Mouse (Mus musculus): ENCODE data around the gene Slc16a6. TPM values are rescaled to one million over a fixed set of nuclear protein-coding genes. Genes with fewer than 3 reads are reported as not detected.
"Not testable (repeated sequence)": the region's sequence is repeated elsewhere in the genome, so short reads cannot be mapped to it uniquely, and the experiment has no call there.

The Slc16a6 gene
- total RNA-seq (2021): under 1 TPM; 0.63 to 0.90 TPM
- long read RNA-seq, experiment 1, full-length matches to known transcripts: 1 of 2 reads
- long read RNA-seq, experiment 1, partial matches to known transcripts: 0 of 2 reads
- long read RNA-seq, experiment 1, other reads (novel, unspliced or antisense): 1 of 2 reads
- long read RNA-seq, experiment 2, partial matches to known transcripts: 0 of 3 reads
- long read RNA-seq, experiment 2, other reads (novel, unspliced or antisense): 2 of 3 reads

- peak; percentile 64 to 65 for DNase-seq (ENCODE audit: low spot score in 2 of 2)
These were observed at the start of gene Slc16a6, which contains the start of gene Arsg for GRCm38 (mm10) chr11:109473171-109474085. Slc16a6 (minus strand) TSS chr11:109473598. Arsg (plus strand) TSS chr11:109473374.

DNA sequence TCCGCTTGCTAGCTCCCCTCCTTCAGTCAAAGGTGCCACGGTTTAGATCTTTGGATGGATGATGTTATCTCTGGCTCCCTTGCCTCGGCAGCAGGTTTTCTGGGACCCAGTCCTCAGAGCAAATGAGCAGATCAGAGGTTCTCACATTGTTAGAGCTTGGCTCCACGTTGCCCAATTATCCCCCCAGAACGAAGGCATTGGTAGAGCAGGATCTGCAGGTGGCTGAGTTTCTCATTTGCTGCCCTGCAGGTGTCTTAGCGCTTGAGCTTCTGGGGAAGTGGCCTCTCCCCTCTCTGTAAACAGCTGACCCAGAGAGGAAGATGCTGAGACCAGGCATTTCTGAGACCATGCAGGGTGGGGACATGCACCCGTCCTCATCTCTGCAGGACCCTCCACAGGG, 47.6 kb upstream of the Slc16a6 start:
- no peak for DNase-seq (ENCODE audit: low spot score in 2 of 2)

- DNase-seq (ENCODE audit: low spot score in 2 of 2): no peak
These were observed 44.4 kb upstream of the Slc16a6 start for GRCm38 (mm10) chr11:109517816-109518215.

GRCm38 (mm10) chr11:109517330-109517729, 43.9 kb upstream of the Slc16a6 start:
- DNase-seq (ENCODE audit: low spot score in 2 of 2): no peak

- DNase-seq (ENCODE audit: low spot score in 2 of 2): no peak
These were observed 40.7 kb upstream of the Slc16a6 start for GRCm38 (mm10) chr11:109514064-109514612.

GRCm38 (mm10) chr11:109512995-109513675, 39.7 kb upstream of the Slc16a6 start:
- no peak for DNase-seq (ENCODE audit: low spot score in 2 of 2)

DNA sequence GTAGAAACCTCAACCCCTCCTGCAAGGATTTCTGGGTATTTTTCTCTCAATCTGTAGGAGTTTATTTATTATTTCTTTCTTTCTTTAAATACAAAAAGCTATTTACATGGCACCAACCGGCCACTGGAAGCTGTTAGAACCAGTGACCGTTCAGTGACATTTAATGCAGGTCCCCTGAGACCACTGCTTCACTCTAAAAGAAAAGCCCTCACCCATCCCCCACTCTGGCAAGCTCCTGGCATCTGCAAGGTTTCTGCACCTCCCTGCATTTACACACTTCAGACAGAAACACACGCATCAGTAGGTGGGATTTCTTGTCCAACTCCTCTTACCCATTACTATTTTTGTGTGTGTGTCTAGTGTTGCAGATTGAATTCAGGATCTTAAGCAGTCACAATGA, 33.7 kb upstream of the Slc16a6 start:
- no peak for DNase-seq (ENCODE audit: low spot score in 2 of 2)

GRCm38 (mm10) chr11:109505823-109506222, 32.4 kb upstream of the Slc16a6 start:
- DNase-seq (ENCODE audit: low spot score in 2 of 2): no peak

- DNase-seq (ENCODE audit: low spot score in 2 of 2): peak; percentile 39 to 48
These were observed 31.6 kb upstream of the Slc16a6 start for GRCm38 (mm10) chr11:109504977-109505376.

- no peak for DNase-seq (ENCODE audit: low spot score in 2 of 2)
These were observed 26.8 kb upstream of the Slc16a6 start for GRCm38 (mm10) chr11:109500206-109500605.

- DNase-seq (ENCODE audit: low spot score in 2 of 2): no peak
These were observed 24.6 kb upstream of the Slc16a6 start for GRCm38 (mm10) chr11:109497990-109498389.

DNA sequence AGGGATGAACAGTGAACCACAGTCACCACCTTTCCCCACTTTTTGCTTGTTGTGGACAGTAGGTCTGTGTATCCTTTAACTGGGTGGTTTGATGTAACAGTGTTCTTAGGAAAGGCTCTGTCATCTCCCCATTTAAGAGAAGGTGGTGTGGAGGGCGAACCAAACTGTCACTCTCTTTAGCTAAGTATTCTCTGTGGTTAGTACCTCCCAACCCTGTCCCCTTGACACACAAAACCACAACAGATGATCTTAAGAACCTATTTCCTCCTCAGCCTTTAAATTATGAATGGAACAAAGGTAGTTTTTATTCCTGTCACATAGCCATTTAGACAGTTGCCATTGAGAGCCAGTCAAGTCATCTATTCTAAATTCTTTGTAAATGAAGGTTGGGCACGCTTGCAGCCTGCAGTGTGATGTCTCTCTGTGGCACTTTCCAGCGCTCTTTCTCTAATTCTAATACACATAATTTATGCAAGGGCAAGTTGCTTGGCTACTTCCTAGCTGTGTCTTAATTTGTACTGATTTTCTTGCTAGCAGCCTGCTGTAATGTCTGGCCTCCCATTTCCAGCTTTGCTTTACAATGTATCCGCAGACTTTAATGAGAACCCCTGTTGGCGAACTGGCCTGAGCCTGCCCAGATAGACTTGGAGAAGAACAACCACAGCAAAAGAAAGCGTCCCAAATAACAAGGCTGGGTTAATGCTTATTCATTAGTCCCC, 23.8 kb upstream of the Slc16a6 start:
- no peak for DNase-seq (ENCODE audit: low spot score in 2 of 2)

GRCm38 (mm10) chr11:109496475-109496993, 23.1 kb upstream of the Slc16a6 start:
- no peak for DNase-seq (ENCODE audit: low spot score in 2 of 2)

GRCm38 (mm10) chr11:109495771-109496474, 22.5 kb upstream of the Slc16a6 start:
- DNase-seq (ENCODE audit: low spot score in 2 of 2): no peak

DNA sequence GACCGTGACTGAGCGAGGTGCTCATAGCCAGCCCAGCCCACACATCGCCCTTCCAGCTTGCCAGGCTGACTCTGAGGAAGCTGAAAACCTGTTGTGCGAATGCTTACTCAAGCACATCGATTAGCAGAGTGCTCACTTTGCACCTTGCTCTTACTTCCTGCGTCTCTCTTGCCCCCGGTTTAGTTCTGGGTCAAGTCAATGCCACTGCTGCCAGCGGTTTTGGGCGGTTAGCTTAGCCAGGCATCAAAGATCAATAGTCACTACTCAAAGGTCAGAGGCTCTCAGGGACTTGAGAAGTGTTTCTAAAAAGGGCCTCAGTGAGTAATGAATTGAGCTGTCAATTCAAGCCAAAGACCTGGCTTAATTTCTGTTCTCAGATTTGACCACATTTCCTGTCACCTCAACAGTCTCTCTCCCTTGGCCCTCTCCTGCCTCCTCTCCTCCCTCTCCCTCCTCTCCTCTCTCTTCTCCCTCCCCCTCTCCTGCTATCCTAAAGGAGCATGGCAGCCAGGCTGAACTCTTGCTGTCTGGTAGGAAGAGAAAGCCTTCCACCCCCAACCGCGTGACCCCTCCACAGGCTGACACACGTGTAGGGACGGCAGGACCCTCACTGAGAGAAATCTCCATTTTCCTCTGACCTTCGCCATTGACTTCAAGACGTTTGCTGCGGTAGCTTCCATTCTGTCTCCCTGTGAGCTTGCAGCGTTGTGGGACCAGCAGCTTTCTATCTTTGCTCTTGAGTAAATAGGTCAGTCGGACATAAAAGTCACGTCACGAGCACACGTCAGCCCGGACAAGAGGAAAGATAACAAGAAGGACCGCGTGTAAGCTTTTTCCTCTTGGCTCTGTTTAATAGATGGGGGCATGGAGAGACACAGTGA, 21.7 kb upstream of the Slc16a6 start:
- no peak for DNase-seq (ENCODE audit: low spot score in 2 of 2)

GRCm38 (mm10) chr11:109492847-109493464, 19.6 kb upstream of the Slc16a6 start:
- not testable (repeated sequence) for DNase-seq (ENCODE audit: low spot score in 2 of 2)

- DNase-seq (ENCODE audit: low spot score in 2 of 2): no peak
These were observed 18.4 kb upstream of the Slc16a6 start for GRCm38 (mm10) chr11:109491844-109492243.

- DNase-seq (ENCODE audit: low spot score in 2 of 2): no peak
These were observed 16.4 kb upstream of the Slc16a6 start for GRCm38 (mm10) chr11:109489763-109490162.
